Mouse (Mus musculus) skeletal muscle tissue, adult 2 months (tissue): ENCODE measurements at regions not wholly inside any gene's neighbourhood (a gene's known extent, or its start where the extent isn't known, plus 50 kb on each side); places are given as distances from the start of the nearest gene placed in this dataset.

Experiments
- DNase-seq: peaks from one replicate; pipeline ENCODE4 v3.0.0-alpha.2; 2012; ENCODE audit warnings: low read depth, low spot score

GRCm38 (mm10) chrX:134890583-134890982, 74.0 kb downstream of the Nxf2 start:
- no peak for DNase-seq

- no peak for DNase-seq
Measured at GRCm38 (mm10) chrX:134889634-134890033, 74.9 kb downstream of the Nxf2 start.

GRCm38 (mm10) chrX:134882334-134882733, 73.3 kb upstream of the Armcx2 start:
- no peak for DNase-seq

- DNase-seq = no peak
Measured at GRCm38 (mm10) chrX:134879877-134880276, 70.9 kb upstream of the Armcx2 start.

- no peak for DNase-seq
Measured at GRCm38 (mm10) chrX:134878870-134879269, 69.8 kb upstream of the Armcx2 start.

- DNase-seq = peak; percentile 1
Measured at GRCm38 (mm10) chrX:134874696-134875095, 65.7 kb upstream of the Armcx2 start.

- DNase-seq = peak; percentile 4
Measured at GRCm38 (mm10) chrX:134873651-134874050, 64.6 kb upstream of the Armcx2 start.

- DNase-seq = no peak
Measured at GRCm38 (mm10) chrX:134861641-134862040, 52.6 kb upstream of the Armcx2 start.
